Mouse (Mus musculus) E14TG2a.4 (cell line): ENCODE data around the gene Plekhg1.
A peak's percentile ranks its signal among the peaks of the same experiment; 100 is the strongest.

Experiments
- CTCF ChIP-seq: conservative IDR thresholded peaks from 2 replicates; pipeline ENCODE4 v1.5.1; 2014; ENCODE audit warnings: low read length
- NANOG ChIP-seq: IDR thresholded peaks from 2 replicates; pipeline ENCODE4 v1.6.1; 2014; ENCODE audit warnings: borderline replicate concordance, low read length, mixed read lengths
- POU5F1 ChIP-seq: IDR thresholded peaks from 2 replicates; pipeline ENCODE4 v1.6.1; 2014; ENCODE audit warnings: low read length, borderline replicate concordance

- TF ChIP-seq CTCF = no peak
- TF ChIP-seq NANOG = peak; percentile 68
- TF ChIP-seq POU5F1 = peak; percentile 8; the same call in 1 of the 2 replicates
Measured at GRCm38 (mm10) chr10:3949306-3949705, 209.1 kb downstream of the Plekhg1 start.
